Mouse (Mus musculus) layer of hippocampus, postnatal 10 days (tissue): ENCODE results near the gene Slc7a14. TPM values are rescaled to one million over a fixed set of nuclear protein-coding genes. Genes with fewer than 3 reads are reported as not detected.
A peak's percentile ranks its signal among the peaks of the same experiment; 100 is the strongest.

Experiments used
- DNase-seq, 2 experiments: peaks; one replicate each; pipeline ENCODE4 v3.0.0; 2021; ENCODE audit warnings: low spot score in 2 of 2
- total RNA-seq, 2 experiments: library from RNA; stranded (reverse); gene quantifications; 2 replicates each; pipeline ENCODE4 v1.2.3; 2021

The Slc7a14 gene
- total RNA-seq, 2 experiments from 2014 or later = 47.7 to 53.4 TPM

- no peak for DNase-seq
These were observed 48.7 kb downstream of the Slc7a14 start for GRCm38 (mm10) chr3:31261418-31262014.

- DNase-seq = no peak
These were observed 49.2 kb downstream of the Slc7a14 start for GRCm38 (mm10) chr3:31260964-31261346.

DNA sequence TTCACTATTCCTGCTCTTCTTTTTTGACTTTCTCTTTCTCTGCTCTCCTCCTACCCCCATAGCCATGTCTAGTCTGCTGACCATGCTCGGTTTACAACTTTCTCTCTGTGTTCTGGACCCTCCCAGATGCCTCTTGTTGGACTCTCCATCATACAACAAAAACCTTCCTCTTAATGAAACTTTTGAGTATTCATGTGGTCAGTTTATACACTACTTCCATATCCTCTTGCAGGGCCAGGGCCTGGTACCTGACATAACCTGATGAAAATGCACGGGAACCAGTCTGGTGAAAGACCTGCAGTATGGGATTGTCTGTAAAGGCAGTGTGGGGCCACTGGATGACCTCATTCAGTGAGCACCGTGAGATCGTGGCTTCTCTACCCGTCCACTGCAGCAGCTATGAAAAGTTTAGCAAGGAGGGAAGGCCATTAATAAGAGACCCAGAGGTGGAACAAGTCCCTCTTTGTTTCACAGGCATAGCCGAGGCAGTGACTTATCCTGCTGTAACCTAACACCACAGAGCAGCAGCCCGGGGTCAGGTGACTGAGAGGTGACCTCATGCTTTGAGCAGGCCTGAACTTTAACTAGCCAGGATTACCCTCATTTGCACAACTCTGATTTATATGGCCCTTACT, 49.7 kb downstream of the Slc7a14 start:
- DNase-seq = no peak

DNA sequence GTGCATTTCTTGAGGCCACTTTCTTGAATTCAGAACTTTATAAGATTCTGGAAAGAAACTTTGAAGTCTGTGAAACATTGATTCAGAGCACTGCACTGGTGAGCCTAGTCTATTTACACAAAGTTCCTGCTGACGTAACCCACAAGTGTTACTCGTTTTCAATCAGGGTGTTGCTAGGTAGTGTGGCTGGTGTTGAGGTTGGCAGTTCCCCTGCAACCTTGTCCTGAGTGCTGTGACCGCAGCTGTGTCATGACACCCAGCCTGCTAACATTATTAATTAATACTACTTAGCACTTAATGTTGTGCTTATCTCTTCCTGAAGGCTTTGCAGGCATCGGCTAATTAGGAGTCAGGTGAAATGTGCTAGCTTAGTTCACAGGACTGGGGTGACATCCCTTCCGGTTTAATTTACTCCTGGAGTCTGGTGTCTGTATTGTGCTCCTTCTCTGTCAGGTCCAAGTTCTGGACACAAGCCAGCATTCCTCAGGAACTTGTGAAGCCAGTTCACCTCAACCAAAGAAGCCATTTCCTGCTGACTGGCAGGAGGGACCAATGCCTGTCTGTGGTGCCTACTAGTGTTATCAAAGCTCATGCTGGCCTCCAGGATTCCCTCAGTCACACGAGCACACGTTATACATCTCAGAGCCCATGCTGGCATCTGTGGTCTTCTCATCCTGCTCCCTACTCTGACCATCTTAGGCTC, 50.5 kb downstream of the Slc7a14 start:
- no peak for DNase-seq

GRCm38 (mm10) chr3:31254427-31254826, 55.8 kb downstream of the Slc7a14 start:
- DNase-seq = peak; percentile 26 to 32

DNA sequence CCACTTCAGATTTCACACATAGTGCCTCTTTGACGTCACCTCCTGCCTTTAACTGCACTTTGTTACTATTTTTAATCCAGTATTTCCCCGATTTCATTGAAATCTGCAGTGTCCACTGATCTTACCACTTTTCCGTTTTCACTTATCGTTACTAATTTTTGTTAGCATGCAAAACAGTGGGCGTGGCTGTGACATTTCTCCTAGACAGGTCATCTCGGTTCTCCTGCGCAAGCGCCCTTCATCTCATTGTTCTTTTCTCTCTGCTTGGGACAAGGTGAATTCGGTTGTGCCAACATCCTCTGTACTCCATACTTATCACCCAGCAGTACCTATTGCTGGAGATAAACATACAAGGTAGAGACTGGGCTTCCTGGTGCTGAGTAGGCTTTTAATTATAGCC, 56.3 kb downstream of the Slc7a14 start:
- DNase-seq = no peak

DNA sequence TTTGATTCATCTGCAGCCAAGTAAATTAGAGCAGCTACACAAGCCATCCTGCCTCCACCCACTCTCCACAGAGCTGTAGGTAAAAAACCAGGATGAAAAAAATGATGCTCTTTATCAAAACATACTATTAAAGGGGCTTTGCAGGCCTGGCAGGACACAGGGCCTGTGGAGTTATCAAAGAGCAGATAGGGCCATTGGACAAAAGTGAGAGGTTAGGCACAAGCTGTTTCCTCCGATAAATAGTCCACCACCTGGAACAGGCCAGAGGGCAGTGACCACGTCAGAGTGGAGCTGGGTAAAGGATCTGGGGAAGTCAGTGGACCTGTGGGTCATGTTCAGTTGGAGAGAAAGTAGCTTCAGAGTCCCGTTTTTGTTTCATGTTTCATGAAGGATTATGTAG, 57.6 kb downstream of the Slc7a14 start:
- no peak for DNase-seq

DNA sequence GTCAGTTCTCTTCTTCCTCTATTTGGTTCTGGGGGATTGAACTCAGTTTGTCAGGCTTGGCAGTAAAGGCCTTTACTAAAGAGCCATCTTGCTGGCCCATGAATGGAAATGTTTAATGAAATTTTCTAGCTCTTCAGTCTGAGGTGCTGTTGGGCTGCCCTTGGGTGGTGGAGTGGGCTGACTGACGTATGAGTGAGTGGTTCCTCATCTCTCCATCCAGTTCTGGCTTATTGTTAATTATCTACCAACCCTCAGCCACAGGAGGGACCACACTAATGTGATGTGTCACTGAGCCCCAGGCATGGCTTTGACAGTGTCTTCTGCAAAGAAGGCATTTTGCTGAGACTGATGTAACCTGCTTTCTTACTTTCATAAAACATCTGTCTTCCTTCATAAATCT, 66.7 kb downstream of the Slc7a14 start:
- no peak for DNase-seq

DNA sequence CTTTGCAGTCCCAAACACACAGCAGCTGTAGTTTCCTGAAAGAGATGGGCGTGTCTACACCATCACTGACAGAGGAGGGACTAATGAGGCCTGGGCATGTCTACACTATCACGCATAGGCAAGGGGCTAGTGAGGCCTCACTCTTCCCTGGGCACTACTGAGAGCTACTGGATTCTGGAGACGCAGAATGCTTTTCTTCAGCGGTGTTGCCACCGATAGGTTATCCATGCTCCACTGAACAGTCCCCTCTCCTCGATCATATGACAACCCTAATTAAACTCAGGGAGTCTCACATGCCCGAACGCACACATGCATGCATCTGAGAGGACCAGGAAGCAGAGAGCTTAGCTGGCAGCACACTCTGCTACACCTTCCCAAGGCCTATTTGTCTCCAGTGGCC, 69.3 kb downstream of the Slc7a14 start:
- DNase-seq = no peak

GRCm38 (mm10) chr3:31239645-31240044, 70.5 kb downstream of the Slc7a14 start:
- no peak for DNase-seq

GRCm38 (mm10) chr3:31237936-31238335, 72.2 kb downstream of the Slc7a14 start:
- DNase-seq = peak; percentile 37 to 42

DNA sequence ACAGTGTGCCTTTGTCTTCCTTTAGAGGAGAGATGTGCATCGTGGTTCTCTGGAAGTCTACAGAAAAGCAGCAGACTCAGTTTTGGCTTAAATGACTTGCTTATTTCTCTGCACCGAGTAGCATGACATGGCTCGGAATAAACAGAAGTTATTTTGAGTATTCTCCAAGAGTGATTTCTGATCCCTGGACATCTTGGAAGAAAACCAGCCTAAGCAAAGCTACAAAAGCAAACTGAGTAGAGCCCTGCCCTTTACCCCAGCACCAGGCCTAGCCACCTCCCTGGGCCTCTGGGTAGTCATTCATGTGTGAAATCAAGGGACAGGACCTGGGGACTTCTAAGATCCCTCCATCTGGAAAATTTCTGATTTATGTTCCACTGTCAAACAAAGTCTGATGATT, 74.0 kb downstream of the Slc7a14 start:
- no peak for DNase-seq

DNA sequence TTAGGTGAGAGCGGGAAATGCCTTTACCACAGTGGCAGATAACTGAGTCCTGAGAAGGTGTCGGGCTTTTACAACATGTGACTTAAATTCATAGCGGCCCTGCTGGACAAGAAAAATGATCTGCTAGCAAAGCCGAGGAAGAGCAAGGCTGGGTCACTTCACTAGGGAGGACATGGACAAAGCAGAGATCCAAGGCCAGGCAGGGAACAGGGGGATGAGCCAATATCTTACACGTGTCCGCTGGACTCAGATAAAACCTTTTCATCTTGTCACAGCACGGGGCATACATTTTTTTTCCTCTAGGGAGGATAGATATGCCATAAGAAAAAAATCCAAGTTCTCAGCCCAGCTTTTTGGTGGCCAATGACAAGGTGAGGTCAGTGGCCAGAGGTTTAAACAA, 75.8 kb downstream of the Slc7a14 start:
- DNase-seq = no peak

DNA sequence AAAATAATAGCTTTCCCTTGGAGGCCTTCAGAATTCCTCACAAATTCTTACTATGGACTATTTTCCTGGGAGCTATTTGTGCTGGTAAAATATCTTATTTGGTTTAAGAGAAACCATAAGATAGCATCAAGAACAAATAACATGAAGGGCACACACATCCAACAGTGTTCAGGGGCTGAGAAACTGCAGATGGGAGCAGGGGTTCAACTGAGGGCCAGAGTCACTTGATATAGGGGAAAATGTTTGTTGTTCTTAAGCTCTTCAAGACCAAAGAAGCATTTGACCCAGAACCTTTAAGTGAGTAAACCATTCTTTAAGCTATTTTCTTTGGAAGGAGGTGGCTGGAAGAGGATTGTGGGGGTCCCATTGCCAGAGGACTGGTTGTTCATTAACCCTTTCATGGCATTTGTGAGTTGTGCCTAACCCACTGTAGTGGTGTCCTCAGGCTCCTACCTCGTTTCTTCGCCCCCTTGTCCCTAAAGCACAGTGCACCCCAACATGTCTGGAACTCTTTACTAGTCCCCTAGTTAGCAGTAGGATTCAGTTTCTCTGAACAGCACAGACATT, 76.3 kb downstream of the Slc7a14 start:
- DNase-seq = no peak

DNA sequence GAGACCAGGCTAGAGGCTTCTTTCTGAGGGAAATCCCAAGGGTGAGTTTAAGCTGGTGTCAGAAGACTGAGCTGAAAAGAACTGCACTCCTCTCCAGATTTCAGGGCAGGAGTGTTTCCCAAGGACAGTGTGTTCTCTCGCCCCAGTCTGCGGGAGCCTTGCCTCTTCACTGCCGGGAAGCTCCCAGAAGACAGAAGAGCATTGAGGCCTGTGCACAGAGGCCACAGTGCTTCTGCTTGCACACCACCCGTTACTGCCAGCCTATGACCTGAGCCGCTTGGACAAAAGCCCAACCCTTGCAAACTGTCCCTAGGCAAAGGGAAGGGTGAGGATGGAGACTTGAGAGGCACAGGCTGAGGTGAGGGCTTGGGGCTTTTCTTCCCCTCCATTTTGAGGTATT, 80.9 kb downstream of the Slc7a14 start:
- no peak for DNase-seq

- DNase-seq = no peak
These were observed 81.7 kb downstream of the Slc7a14 start for GRCm38 (mm10) chr3:31228487-31228886.

DNA sequence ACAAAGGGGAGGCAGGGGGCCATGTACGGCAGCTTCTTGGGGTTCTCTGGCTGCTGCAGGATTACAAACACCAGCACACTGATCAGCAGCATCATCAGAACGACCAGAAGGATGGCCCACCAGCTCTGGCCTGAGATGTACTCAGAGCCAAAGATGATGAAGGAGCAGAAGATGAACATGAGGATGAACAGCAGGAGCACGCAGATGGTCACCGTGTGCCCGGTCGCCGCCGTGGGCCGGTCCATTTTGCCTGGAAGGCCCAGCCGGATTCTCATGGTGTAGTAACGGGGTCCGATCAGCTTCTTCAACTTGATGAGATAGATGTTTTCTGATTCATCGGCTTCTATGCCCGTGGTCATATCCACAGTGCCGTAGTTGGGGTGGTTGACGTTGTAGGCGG, 86.6 kb downstream of the Slc7a14 start:
- no peak for DNase-seq

- DNase-seq = no peak
These were observed 90.1 kb downstream of the Slc7a14 start for GRCm38 (mm10) chr3:31220040-31220439.

DNA sequence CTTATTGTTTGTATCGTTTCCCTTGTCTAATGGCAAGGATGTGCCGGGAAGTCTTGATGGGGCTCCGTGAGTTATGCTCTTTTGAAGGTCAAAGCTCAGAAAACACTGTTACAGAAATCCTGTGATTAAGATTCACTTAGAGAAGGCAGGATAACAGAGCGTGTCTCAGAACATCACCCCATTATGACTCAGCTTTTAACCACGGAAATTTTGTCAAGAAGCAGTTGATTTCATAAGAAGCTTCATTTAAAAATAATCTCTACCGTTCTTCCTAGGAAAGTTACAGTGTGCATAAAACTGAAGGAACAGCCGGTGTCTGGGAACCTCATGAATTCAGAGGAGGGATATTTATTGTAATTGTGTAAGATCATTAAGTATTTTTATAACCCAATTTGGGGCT, 90.7 kb downstream of the Slc7a14 start:
- DNase-seq = no peak

DNA sequence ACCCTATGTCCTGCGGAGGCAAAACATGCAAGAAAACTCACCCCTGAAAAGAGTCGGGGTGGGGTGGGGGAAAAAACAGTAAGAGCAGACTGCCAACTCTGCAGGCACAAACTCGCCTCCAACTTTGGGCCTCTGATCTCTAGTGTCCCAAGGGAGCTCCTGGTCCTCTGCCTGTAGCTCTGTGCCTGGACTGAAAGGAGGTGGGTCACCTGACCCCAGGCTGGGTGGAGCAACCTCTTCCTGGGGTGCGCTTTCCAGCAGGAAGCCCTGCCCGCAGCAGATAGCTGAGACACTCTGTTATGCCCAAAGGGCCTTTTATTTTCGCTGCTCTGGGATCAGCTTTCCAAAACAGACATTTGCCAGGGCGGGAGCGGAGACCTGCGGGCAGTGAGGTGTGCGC, 92.7 kb downstream of the Slc7a14 start:
- no peak for DNase-seq

- no peak for DNase-seq
These were observed 96.4 kb downstream of the Slc7a14 start for GRCm38 (mm10) chr3:31213802-31214201.
